Mouse (Mus musculus) G1E (cell line): ENCODE measurements around the gene Amdhd2. TPM values are rescaled to one million over a fixed set of nuclear protein-coding genes. Genes with fewer than 3 reads are reported as not detected.

Source experiments
- ATAC-seq: 2 replicates; pipeline ENCODE4 v1.8.0; 2016; ENCODE audit warnings: mild to moderate bottlenecking; ENCODE audit not compliant: insufficient number of reproducible peaks, poor library complexity, low FRiP score, severe bottlenecking; ENCODE audit errors: extremely low read depth
- DNase-seq: peaks from one replicate; pipeline ENCODE4 v3.0.0; 2012; ENCODE audit warnings: low spot score
- H3K27me3 ChIP-seq: 2 replicates; pipeline ENCODE4 v1.6.1; 2012; ENCODE audit warnings: mild to moderate bottlenecking, low read length, inconsistent platforms; ENCODE audit not compliant: insufficient read depth
- H3K36me3 ChIP-seq: replicated peaks from 2 replicates; pipeline ENCODE3; 2012; ENCODE audit warnings: mild to moderate bottlenecking, inconsistent platforms
- H3K4me1 ChIP-seq: 2 replicates; pipeline ENCODE4 v1.6.1; 2012; ENCODE audit warnings: low read depth, low read length, inconsistent platforms, mixed read lengths; ENCODE audit not compliant: insufficient read depth
- H3K4me3 ChIP-seq: 2 replicates; pipeline ENCODE4 v1.5.1; 2012; ENCODE audit warnings: low read depth, mild to moderate bottlenecking, inconsistent platforms, low read length, moderate library complexity, mixed read lengths
- H3K9me3 ChIP-seq: replicated peaks from 2 replicates; pipeline ENCODE4 v1.6.1; 2012; ENCODE audit warnings: inconsistent platforms
- CTCF ChIP-seq: IDR thresholded peaks from 2 replicates; pipeline ENCODE4 v1.5.1; 2012; ENCODE audit warnings: low read depth, low read length, inconsistent platforms, mixed read lengths
- GATA1 ChIP-seq: IDR thresholded peaks from 2 replicates; pipeline ENCODE4 v1.6.1; 2012; ENCODE audit warnings: borderline replicate concordance, low read length, inconsistent platforms, mixed read lengths
- GATA2 ChIP-seq: IDR thresholded peaks from 2 replicates; pipeline ENCODE4 v1.6.1; 2012; ENCODE audit warnings: low read depth, low read length, inconsistent platforms, borderline replicate concordance
- POLR2AphosphoS5 ChIP-seq: IDR thresholded peaks from 2 replicates; pipeline ENCODE4 v1.6.1; 2012; ENCODE audit warnings: low read depth, low read length, inconsistent platforms; ENCODE audit not compliant: insufficient replicate concordance
- TAL1 ChIP-seq: conservative IDR thresholded peaks from 2 replicates; pipeline ENCODE4 v1.6.1; 2012; ENCODE audit warnings: low read depth, low read length, inconsistent platforms, mixed read lengths
- polyA plus RNA-seq: library from polyadenylated mRNA; stranded (reverse); fragments of >175 nt; gene quantifications from 2 replicates; pipeline ENCODE4 v1.2.3, GENCODE M21; 2012
- total RNA-seq, 2 experiments: library from RNA; stranded (forward) in 1 of 2; stranded (reverse) in 1 of 2; fragments of 200-1000 nt in 1 of 2; fragments of >200 nt in 1 of 2; fragmentation: Nextera tagmentation in 1 of 2; gene quantifications; 2 replicates each; pipeline ENCODE4 v1.2.3; 2014 to 2017

Gene Amdhd2
- total and polyA plus RNA-seq, 3 experiments: 18.7 to 60.2 (median 44.1) TPM

- peaks cover 31% of the 10 kb centered on the region for H3K4me1 ChIP-seq
Measured at GRCm38 (mm10) chr17:24126801-24127200, 36.8 kb downstream of the Amdhd2 start.

GRCm38 (mm10) chr17:24119446-24119845, 44.1 kb downstream of the Amdhd2 start:
- no peak for TF ChIP-seq GATA2
- no peak for TF ChIP-seq TAL1
- no peak for TF ChIP-seq CTCF
- TF ChIP-seq POLR2AphosphoS5: no peak
- no peak for TF ChIP-seq GATA1
- H3K4me1 ChIP-seq: peaks cover 7% of the 10 kb centered on the region
- H3K9me3 ChIP-seq: no peaks in the 10 kb centered on the region
- DNase-seq: no peak
- H3K4me3 ChIP-seq: no peak overlapping the region
- no peak for ATAC-seq
- peaks cover 36% of the 10 kb centered on the region for H3K36me3 ChIP-seq
- no peaks in the 10 kb centered on the region for H3K27me3 ChIP-seq

More at GRCm38 (mm10) chr17:24126801-24127200, 36.8 kb downstream of the Amdhd2 start:
- Histone ChIP-seq H3K36me3 (peaks cover 33% of the 10 kb centered on the region), H3K9me3 (no peaks in the 10 kb centered on the region), H3K27me3 (no peaks in the 10 kb centered on the region), H3K4me3 (no peak overlapping the region)
- ATAC-seq: no peak
- no peak for DNase-seq
- TF ChIP-seq POLR2AphosphoS5 (no peak), GATA2 (no peak), GATA1 (no peak), CTCF (no peak), TAL1 (no peak)

- no peak for ATAC-seq
- TF ChIP-seq GATA2 (no peak), GATA1 (no peak)
Measured at GRCm38 (mm10) chr17:24113031-24113430, 50.5 kb downstream of the Amdhd2 start.

GRCm38 (mm10) chr17:24111256-24111655, 52.3 kb downstream of the Amdhd2 start:
- no peak overlapping the region for H3K4me3 ChIP-seq
- H3K27me3 ChIP-seq: no peaks in the 10 kb centered on the region
- ATAC-seq (no peak), DNase-seq (no peak)
- TF ChIP-seq GATA2: no peak
- no peak for TF ChIP-seq GATA1
- no peak for TF ChIP-seq POLR2AphosphoS5
- TF ChIP-seq CTCF: no peak
- TF ChIP-seq TAL1: no peak
- no peaks in the 10 kb centered on the region for H3K4me1 ChIP-seq
- H3K9me3 ChIP-seq: no peaks in the 10 kb centered on the region
- peaks cover 59% of the 10 kb centered on the region for H3K36me3 ChIP-seq

More at GRCm38 (mm10) chr17:24113031-24113430, 50.5 kb downstream of the Amdhd2 start:
- H3K4me3 ChIP-seq: no peak overlapping the region
- H3K36me3 ChIP-seq: peaks cover 49% of the 10 kb centered on the region
- H3K27me3 ChIP-seq: no peaks in the 10 kb centered on the region
- no peaks in the 10 kb centered on the region for H3K9me3 ChIP-seq
- no peaks in the 10 kb centered on the region for H3K4me1 ChIP-seq
- DNase-seq: no peak

GRCm38 (mm10) chr17:24108896-24109295, 54.7 kb downstream of the Amdhd2 start:
- DNase-seq (no peak), ATAC-seq (no peak)
- no peaks in the 10 kb centered on the region for H3K27me3 ChIP-seq
- H3K9me3 ChIP-seq: no peaks in the 10 kb centered on the region
- no peak overlapping the region for H3K4me3 ChIP-seq
- TF ChIP-seq TAL1 (no peak), CTCF (no peak), GATA2 (no peak), POLR2AphosphoS5 (no peak), GATA1 (no peak)
- peaks cover 72% of the 10 kb centered on the region for H3K36me3 ChIP-seq
- H3K4me1 ChIP-seq: no peaks in the 10 kb centered on the region

Other genes starting within 250 kb of the Amdhd2 start
- gene Dcpp3, start 246.3 kb downstream of the Amdhd2 start, total RNA-seq (2014; fragmentation: Nextera tagmentation): not detected in 2 replicates
- not detected in 2 replicates for gene Dcpp3, start 246.3 kb downstream of the Amdhd2 start, total RNA-seq (2017)
- gene Dcpp3, start 246.3 kb downstream of the Amdhd2 start, polyA plus RNA-seq: not detected in 2 replicates
- not detected in 2 replicates for gene Sbp, start 222.1 kb downstream of the Amdhd2 start, total RNA-seq (2014; fragmentation: Nextera tagmentation)
- not detected in 2 replicates for gene Sbp, start 222.1 kb downstream of the Amdhd2 start, total RNA-seq (2017)
- not detected in 2 replicates for gene Sbp, start 222.1 kb downstream of the Amdhd2 start, polyA plus RNA-seq
- gene Sbpl, start 208.5 kb downstream of the Amdhd2 start, total RNA-seq (2014; fragmentation: Nextera tagmentation): not detected in 2 replicates
- not detected in 2 replicates for gene Sbpl, start 208.5 kb downstream of the Amdhd2 start, total RNA-seq (2017)
- not detected in 2 replicates for gene Sbpl, start 208.5 kb downstream of the Amdhd2 start, polyA plus RNA-seq
- not detected in 2 replicates for gene Prss30, start 183.2 kb downstream of the Amdhd2 start, total RNA-seq (2014; fragmentation: Nextera tagmentation)
- not detected in 2 replicates for gene Prss30, start 183.2 kb downstream of the Amdhd2 start, total RNA-seq (2017)
- not detected in 2 replicates for gene Prss30, start 183.2 kb downstream of the Amdhd2 start, polyA plus RNA-seq
- not detected in 2 replicates for gene Prss22, start 165.7 kb downstream of the Amdhd2 start, total RNA-seq (2014; fragmentation: Nextera tagmentation)
- gene Prss22, start 165.7 kb downstream of the Amdhd2 start, total RNA-seq (2017): not detected in 2 replicates
- not detected in 2 replicates for gene Prss22, start 165.7 kb downstream of the Amdhd2 start, polyA plus RNA-seq
- not detected in 2 replicates for gene Prss27, start 125.6 kb downstream of the Amdhd2 start, total RNA-seq (2014; fragmentation: Nextera tagmentation)
- not detected in 2 replicates for gene Prss27, start 125.6 kb downstream of the Amdhd2 start, total RNA-seq (2017)
- gene Prss27, start 125.6 kb downstream of the Amdhd2 start, polyA plus RNA-seq: not detected in 2 replicates
- 16.9 and 17.1 TPM in 2 replicates for gene Kctd5, start 90.3 kb downstream of the Amdhd2 start, total RNA-seq (2014; fragmentation: Nextera tagmentation)
- 15.9 and 16.7 TPM in 2 replicates for gene Kctd5, start 90.3 kb downstream of the Amdhd2 start, total RNA-seq (2017)
- 17.3 and 23.4 TPM in 2 replicates for gene Kctd5, start 90.3 kb downstream of the Amdhd2 start, polyA plus RNA-seq
- 58.6 and 58.8 TPM in 2 replicates for gene Pdpk1, start 12.8 kb downstream of the Amdhd2 start, total RNA-seq (2014; fragmentation: Nextera tagmentation)
- gene Pdpk1, start 12.8 kb downstream of the Amdhd2 start, total RNA-seq (2017): 48.3 and 63.3 TPM in 2 replicates
- 27.0 and 47.8 TPM in 2 replicates for gene Pdpk1, start 12.8 kb downstream of the Amdhd2 start, polyA plus RNA-seq
- gene Atp6v0c, start 5.9 kb upstream of the Amdhd2 start, total RNA-seq (2014; fragmentation: Nextera tagmentation): 126 and 189 TPM in 2 replicates
- gene Atp6v0c, start 5.9 kb upstream of the Amdhd2 start, total RNA-seq (2017): 61.1 and 65.5 TPM in 2 replicates
- 209 and 285 TPM in 2 replicates for gene Atp6v0c, start 5.9 kb upstream of the Amdhd2 start, polyA plus RNA-seq
- 94.0 and 120 TPM in 2 replicates for gene Tbc1d24, start 41.8 kb upstream of the Amdhd2 start, total RNA-seq (2014; fragmentation: Nextera tagmentation)
- 57.9 and 59.1 TPM in 2 replicates for gene Tbc1d24, start 41.8 kb upstream of the Amdhd2 start, total RNA-seq (2017)
- 14.6 and 23.4 TPM in 2 replicates for gene Tbc1d24, start 41.8 kb upstream of the Amdhd2 start, polyA plus RNA-seq
- gene Ntn3, start 45.8 kb upstream of the Amdhd2 start, total RNA-seq (2014; fragmentation: Nextera tagmentation): 3.8 and 3.9 TPM in 2 replicates
- 1.5 and 2.1 TPM in 2 replicates for gene Ntn3, start 45.8 kb upstream of the Amdhd2 start, total RNA-seq (2017)
- 1.6 and 1.8 TPM in 2 replicates for gene Ntn3, start 45.8 kb upstream of the Amdhd2 start, polyA plus RNA-seq
- 22.8 and 41.7 TPM in 2 replicates for gene Tedc2, start 57.1 kb upstream of the Amdhd2 start, total RNA-seq (2014; fragmentation: Nextera tagmentation)
- 38.3 and 46.5 TPM in 2 replicates for gene Tedc2, start 57.1 kb upstream of the Amdhd2 start, total RNA-seq (2017)
- gene Tedc2, start 57.1 kb upstream of the Amdhd2 start, polyA plus RNA-seq: 47.0 and 55.1 TPM in 2 replicates
- gene Ccnf, start 87.7 kb upstream of the Amdhd2 start, total RNA-seq (2014; fragmentation: Nextera tagmentation): 65.0 and 73.4 TPM in 2 replicates
- 59.1 and 65.1 TPM in 2 replicates for gene Ccnf, start 87.7 kb upstream of the Amdhd2 start, total RNA-seq (2017)
- 87.0 and 87.6 TPM in 2 replicates for gene Ccnf, start 87.7 kb upstream of the Amdhd2 start, polyA plus RNA-seq
- gene Abca17, start 187.3 kb upstream of the Amdhd2 start, total RNA-seq (2014; fragmentation: Nextera tagmentation): not detected in 2 replicates
- under 0.01 and 0.12 TPM in 2 replicates for gene Abca17, start 187.3 kb upstream of the Amdhd2 start, total RNA-seq (2017)
- gene Abca17, start 187.3 kb upstream of the Amdhd2 start, polyA plus RNA-seq: not detected in 2 replicates
- gene Abca3, start 188.2 kb upstream of the Amdhd2 start, total RNA-seq (2014; fragmentation: Nextera tagmentation): 65.4 and 68.9 TPM in 2 replicates
- gene Abca3, start 188.2 kb upstream of the Amdhd2 start, total RNA-seq (2017): 22.1 and 24.0 TPM in 2 replicates
- gene Abca3, start 188.2 kb upstream of the Amdhd2 start, polyA plus RNA-seq: 29.2 and 29.5 TPM in 2 replicates